Mouse (Mus musculus): ENCODE measurements around the gene Rpl29.

GRCm38 (mm10) chr9:106411091-106411594 is 18.1 kb upstream of the Rpl29 start:
- TF ChIP-seq POLR2A (IDR thresholded peaks at IDR 0.05; ENCODE audit: low read depth, low read length): no peak
- TF ChIP-seq CTCF (conservative IDR thresholded peaks at IDR 0.05; ENCODE audit: insufficient read depth, insufficient read length, low read depth, low read length): no peak
